Comparison of ENCODE assay signal across 10 mouse cellular contexts in the genomic region with DNA sequence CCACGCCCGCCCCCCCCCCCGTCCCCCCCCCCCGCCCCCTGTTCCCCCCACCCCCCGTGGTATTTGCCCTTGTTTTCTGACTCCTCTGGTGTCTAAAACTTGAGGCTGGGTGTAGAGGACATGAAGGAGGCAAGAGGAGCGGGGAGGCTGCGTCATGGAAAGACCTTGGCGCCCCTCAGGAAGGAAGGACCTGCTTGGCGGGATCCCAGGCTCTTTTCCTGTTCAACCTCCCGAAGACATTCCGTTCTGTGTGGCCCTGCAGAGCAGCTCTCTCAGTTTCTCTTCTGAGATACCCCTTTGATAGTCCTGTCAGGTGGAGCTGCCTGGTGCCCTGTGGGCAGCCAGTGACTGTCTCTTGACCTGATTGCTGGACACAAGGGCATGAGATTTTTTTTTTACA. TPM values are rescaled to one million over a fixed set of nuclear protein-coding genes. Genes with fewer than 3 reads are reported as not detected.
DNase-seq lines count a peak whose midpoint lies in the region; ATAC-seq and TF ChIP-seq lines count a peak whose summit lies in the region.
"Had no signal": no experiment of that assay in that cellular context is flagged by ENCODE, and none has a peak within 500 bp of the region (broad histone marks: within the 10 kb centered on the region; RNA-seq: fewer than 3 reads in every experiment).

No protein-coding gene starts in this region.

- intact Hi-C loops in heart, postnatal 25 days (cut with DNase I): loop anchor here (5.0 kb wide), 1 partner anchor 81 kb away; no protein-coding TSS in a partner anchor

- H3K36me3 ChIP-seq in lung, embryonic 14.5 days (ENCODE audit: insufficient read depth): no peaks in the 10 kb centered on the region
- H3K36me3 ChIP-seq in midbrain, postnatal 0 days (ENCODE audit: insufficient read depth, low read length): no peaks in the 10 kb centered on the region
- H3K36me3 ChIP-seq in embryonic facial prominence, embryonic 10.5 days (replicated peaks): no peaks in the 10 kb centered on the region
- H3K36me3 ChIP-seq: neural tube, embryonic 15.5 days had no signal

- H3K27ac ChIP-seq in lung, embryonic 14.5 days (ENCODE audit: low read depth): no peak overlapping the region
- no peak overlapping the region for H3K27ac ChIP-seq in midbrain, postnatal 0 days (ENCODE audit: low read depth, low read length)
- H3K27ac ChIP-seq in embryonic facial prominence, embryonic 10.5 days (replicated peaks): no peak overlapping the region
- H3K27ac ChIP-seq: neural tube, embryonic 15.5 days had no signal

- no peaks in the 10 kb centered on the region for H3K4me1 ChIP-seq in lung, embryonic 14.5 days (ENCODE audit: insufficient read depth)
- H3K4me1 ChIP-seq in midbrain, postnatal 0 days (ENCODE audit: insufficient read depth, low read length): no peaks in the 10 kb centered on the region
- H3K4me1 ChIP-seq in embryonic facial prominence, embryonic 10.5 days: 0 out of 2 replicates have a peak, but pooled peaks cover 3% of the 10 kb centered on the region
- H3K4me1 ChIP-seq: neural tube, embryonic 15.5 days had no signal

- WGBS in lung, embryonic 14.5 days: 51% methylated on average over 8 of the region's 11 CpGs
- 75% methylated on average over 6 of the region's 11 CpGs for WGBS in midbrain, postnatal 0 days
- WGBS in embryonic facial prominence, embryonic 10.5 days: 70% methylated on average over 11 of the region's 11 CpGs

- no peak overlapping the region for H3K4me3 ChIP-seq in lung, embryonic 14.5 days (ENCODE audit: low read depth, low read length)
- no peak overlapping the region for H3K4me3 ChIP-seq in midbrain, postnatal 0 days (ENCODE audit: low read depth, low read length)
- no peak overlapping the region for H3K4me3 ChIP-seq in embryonic facial prominence, embryonic 10.5 days
- H3K4me3 ChIP-seq: megakaryocyte, embryonic 14.5 days; neural tube, embryonic 15.5 days had no signal

- no peak overlapping the region for H3K4me2 ChIP-seq in lung, embryonic 14.5 days
- no peak overlapping the region for H3K4me2 ChIP-seq in midbrain, postnatal 0 days (ENCODE audit: low read depth, low read length, poor library complexity, severe bottlenecking)
- H3K4me2 ChIP-seq: neural tube, embryonic 15.5 days had no signal

- no peaks in the 10 kb centered on the region for H3K9me3 ChIP-seq in lung, embryonic 14.5 days (ENCODE audit: low read depth, low read length)
- no peaks in the 10 kb centered on the region for H3K9me3 ChIP-seq in midbrain, postnatal 0 days (ENCODE audit: low read length)
- H3K9me3 ChIP-seq in embryonic facial prominence, embryonic 10.5 days: no peaks in the 10 kb centered on the region
- H3K9me3 ChIP-seq: megakaryocyte, embryonic 14.5 days; neural tube, embryonic 15.5 days had no signal

- no peaks in the 10 kb centered on the region for H3K27me3 ChIP-seq in lung, embryonic 14.5 days (ENCODE audit: insufficient read depth, low read length)
- H3K27me3 ChIP-seq in midbrain, postnatal 0 days (ENCODE audit: insufficient read depth, low read length): no peaks in the 10 kb centered on the region
- peaks cover 17% of the 10 kb centered on the region for H3K27me3 ChIP-seq in embryonic facial prominence, embryonic 10.5 days (replicated peaks; ENCODE audit: low read depth, poor library complexity, severe bottlenecking)

- no peak for TF ChIP-seq CTCF in lung, embryonic 14.5 days (IDR thresholded peaks at IDR 0.05; ENCODE audit: low read depth)
- TF ChIP-seq CTCF in midbrain, postnatal 0 days (IDR thresholded peaks at IDR 0.05): no peak

- peak; percentile 74 for DNase-seq in adrenal gland, postnatal 10 days
- DNase-seq in gastrocnemius, adult 8-10 months (ENCODE audit: low spot score in 2 of 2): peak; percentile 12 to 26
- DNase-seq in heart, postnatal 25 days (ENCODE audit: low spot score): peak; percentile 77
- DNase-seq in lung, embryonic 14.5 days: peak; percentile 62
- DNase-seq in layer of hippocampus, adult 9-11 months: no peak
- no peak for DNase-seq in midbrain, postnatal 0 days (ENCODE audit: low spot score)
- DNase-seq in embryonic facial prominence, embryonic 10.5 days (ENCODE audit: low spot score): no peak

- no peak for ATAC-seq in lung, embryonic 14.5 days (ENCODE audit: insufficient read depth)
- ATAC-seq in midbrain, postnatal 0 days (ENCODE audit: low FRiP score): no peak
- ATAC-seq: Patski had no signal

- no peak overlapping the region for H3K9ac ChIP-seq in lung, embryonic 14.5 days
- H3K9ac ChIP-seq in midbrain, postnatal 0 days (replicated peaks; ENCODE audit: low read length, poor library complexity, severe bottlenecking): no peak overlapping the region
- H3K9ac ChIP-seq: neural tube, embryonic 15.5 days had no signal

RNA-seq across cellular contexts. Expression of gene Prkch, which starts 7.0 kb away (rescaled TPM):
- 10 to 100 TPM; 21.7 to 25.6 TPM for total RNA-seq in adrenal gland, postnatal 10 days (2021)
- total RNA-seq in gastrocnemius, adult 8-10 months (2022): 1 to 10 TPM; 4.3 to 5.8 (median 4.9) TPM
- total RNA-seq in heart, postnatal 25 days (2021): 10 to 100 TPM; 16.1 to 18.8 TPM
- polyA plus RNA-seq in lung, embryonic 14.5 days (2014; fragmentation: Nextera tagmentation; extraction: Ambion mirVana): 16.2 and 18.0 TPM in 2 replicates
- 16.2 and 20.0 TPM in 2 replicates for total RNA-seq in midbrain, postnatal 0 days (2014; rRNA removed)
- polyA plus RNA-seq in midbrain, postnatal 0 days (2015; fragmentation: Nextera tagmentation; extraction: Ambion mirVana): 6.9 and 9.9 TPM in 2 replicates
- polyA plus RNA-seq in embryonic facial prominence, embryonic 10.5 days (2016; fragmentation: Nextera tagmentation; extraction: Ambion mirVana): 6.7 and 6.9 TPM in 2 replicates

RNA-seq across cellular contexts. Expression of gene Tmem30b, which starts 45.4 kb away (rescaled TPM):
- 1 to 10 TPM; 3.0 to 5.8 TPM for total RNA-seq in adrenal gland, postnatal 10 days (2021)
- under 1 TPM; 0.24 to 0.52 (median 0.36) TPM for total RNA-seq in gastrocnemius, adult 8-10 months (2022)
- total RNA-seq in heart, postnatal 25 days (2021): under 1 TPM; 0.08 to 0.13 TPM
- 4.0 and 5.1 TPM in 2 replicates for polyA plus RNA-seq in lung, embryonic 14.5 days (2014; fragmentation: Nextera tagmentation; extraction: Ambion mirVana)
- total RNA-seq in midbrain, postnatal 0 days (2014; rRNA removed): 0.38 and 1.2 TPM in 2 replicates
- 0.36 and 0.53 TPM in 2 replicates for polyA plus RNA-seq in midbrain, postnatal 0 days (2015; fragmentation: Nextera tagmentation; extraction: Ambion mirVana)
- 8.1 and 11.0 TPM in 2 replicates for polyA plus RNA-seq in embryonic facial prominence, embryonic 10.5 days (2016; fragmentation: Nextera tagmentation; extraction: Ambion mirVana)
- polyA plus RNA-seq: Patski had no signal

Comparison
In these comparisons a context has a peak if more than half of its experiments do, and no peak if none do; other contexts are left out.
1. DNase-seq: peak in adrenal gland, postnatal 10 days (single experiment), gastrocnemius, adult 8-10 months (2 of 2), heart, postnatal 25 days (single experiment) and lung, embryonic 14.5 days (single experiment); none in layer of hippocampus, adult 9-11 months (single experiment), midbrain, postnatal 0 days (single experiment) and embryonic facial prominence, embryonic 10.5 days (single experiment).